In genomic region chr3:118361741-118362141, GRCm38 (mm10) we compare ENCODE assay signal across 11 mouse cellular contexts.
DNase-seq lines count a peak whose midpoint lies in the region; ATAC-seq and TF ChIP-seq lines count a peak whose summit lies in the region.
"Had no signal": no experiment of that assay in that cellular context is flagged by ENCODE, and none has a peak within 500 bp of the region (broad histone marks: within the 10 kb centered on the region; RNA-seq: fewer than 3 reads in every experiment).

No protein-coding gene starts in this region.

- no peaks in the 10 kb centered on the region for H3K36me3 ChIP-seq in embryonic facial prominence, embryonic 14.5 days (ENCODE audit: control insufficient read depth, insufficient read depth, low read length)
- no peaks in the 10 kb centered on the region for H3K36me3 ChIP-seq in embryonic facial prominence, embryonic 10.5 days (replicated peaks)
- H3K36me3 ChIP-seq in limb, embryonic 14.5 days (ENCODE audit: control insufficient read depth, insufficient read depth, low read length), result no peaks in the 10 kb centered on the region
- no peaks in the 10 kb centered on the region for H3K36me3 ChIP-seq in limb, embryonic 10.5 days

- H3K9me3 ChIP-seq in embryonic facial prominence, embryonic 14.5 days (ENCODE audit: control insufficient read depth, low read length), result no peaks in the 10 kb centered on the region
- no peaks in the 10 kb centered on the region for H3K9me3 ChIP-seq in embryonic facial prominence, embryonic 10.5 days
- no peaks in the 10 kb centered on the region for H3K9me3 ChIP-seq in limb, embryonic 14.5 days (ENCODE audit: control insufficient read depth, low read length)
- no peaks in the 10 kb centered on the region for H3K9me3 ChIP-seq in limb, embryonic 10.5 days (replicated peaks)

- no peak overlapping the region for H3K9ac ChIP-seq in embryonic facial prominence, embryonic 14.5 days (ENCODE audit: low read depth, low read length)
- no peak overlapping the region for H3K9ac ChIP-seq in limb, embryonic 14.5 days (ENCODE audit: low read depth, low read length, severe bottlenecking)

- H3K4me3 ChIP-seq in embryonic facial prominence, embryonic 14.5 days (ENCODE audit: low read depth, low read length), result no peak overlapping the region
- H3K4me3 ChIP-seq in embryonic facial prominence, embryonic 10.5 days, result no peak overlapping the region
- no peak overlapping the region for H3K4me3 ChIP-seq in limb, embryonic 14.5 days (replicated peaks; ENCODE audit: low read length)
- no peak overlapping the region for H3K4me3 ChIP-seq in limb, embryonic 10.5 days
- H3K4me3 ChIP-seq in layer of hippocampus, adult 2 months, result no peak overlapping the region

- 55% methylated on average over 5 of the region's 5 CpGs for WGBS in embryonic facial prominence, embryonic 14.5 days
- 91% methylated on average over 5 of the region's 5 CpGs for WGBS in embryonic facial prominence, embryonic 10.5 days
- WGBS in limb, embryonic 14.5 days, result 67% methylated on average over 5 of the region's 5 CpGs
- WGBS in limb, embryonic 10.5 days, result 91% methylated on average over 5 of the region's 5 CpGs

- ATAC-seq in embryonic facial prominence, embryonic 14.5 days (ENCODE audit: low read depth), result no peak
- no peak for ATAC-seq in limb, embryonic 14.5 days (ENCODE audit: low FRiP score, low read depth)
- ATAC-seq in erythroblast, adult 5-6 weeks (replicated peaks; ENCODE audit: low FRiP score, poor library complexity, severe bottlenecking), result no peak

- no peak for TF ChIP-seq CTCF in layer of hippocampus, adult 2 months (conservative IDR thresholded peaks at IDR 0.05)

- H3K27ac ChIP-seq in embryonic facial prominence, embryonic 14.5 days (replicated peaks; ENCODE audit: low read depth, low read length), result no peak overlapping the region
- H3K27ac ChIP-seq in embryonic facial prominence, embryonic 10.5 days (replicated peaks), result no peak overlapping the region
- H3K27ac ChIP-seq in limb, embryonic 14.5 days (replicated peaks; ENCODE audit: low read depth, low read length), result no peak overlapping the region
- no peak overlapping the region for H3K27ac ChIP-seq in limb, embryonic 10.5 days
- peak overlapping the region; percentile 54 for H3K27ac ChIP-seq in layer of hippocampus, adult 2 months

- peak; percentile 66 for DNase-seq in embryonic facial prominence, embryonic 14.5 days (ENCODE audit: low spot score)
- DNase-seq in embryonic facial prominence, embryonic 10.5 days (ENCODE audit: low spot score), result no peak
- peak; percentile 36 for DNase-seq in limb, embryonic 14.5 days (ENCODE audit: low spot score)
- DNase-seq in limb, embryonic 10.5 days (ENCODE audit: low spot score), result no peak
- peak; percentile 7 for DNase-seq in cerebellum, adult 11-12 months
- DNase-seq in layer of hippocampus, adult 2 months (ENCODE audit: low spot score in 2 of 2), result peak; percentile 61 to 70
- no peak for DNase-seq in embryo, embryonic 10 days (ENCODE audit: low spot score)
- DNase-seq: kidney, adult 8-10 months; thymus, adult 2 months had no signal

- H3K4me1 ChIP-seq in embryonic facial prominence, embryonic 14.5 days (ENCODE audit: control insufficient read depth, insufficient read depth, low read length), result no peaks in the 10 kb centered on the region
- H3K4me1 ChIP-seq in embryonic facial prominence, embryonic 10.5 days, result no peaks in the 10 kb centered on the region
- H3K4me1 ChIP-seq in limb, embryonic 14.5 days (ENCODE audit: control insufficient read depth, insufficient read depth, low read length), result no peaks in the 10 kb centered on the region
- no peaks in the 10 kb centered on the region for H3K4me1 ChIP-seq in limb, embryonic 10.5 days

- TF ChIP-seq POLR2A in limb, embryonic 14.5 days (IDR thresholded peaks at IDR 0.05; ENCODE audit: borderline replicate concordance, extremely low read depth, insufficient read depth, insufficient read length), result no peak

- H3K4me2 ChIP-seq in embryonic facial prominence, embryonic 14.5 days (ENCODE audit: low read depth, low read length), result no peak overlapping the region
- H3K4me2 ChIP-seq in limb, embryonic 14.5 days (replicated peaks; ENCODE audit: low read depth, low read length, severe bottlenecking), result no peak overlapping the region
- H3K4me2 ChIP-seq: heart, embryonic 11.5 days had no signal

- H3K27me3 ChIP-seq in embryonic facial prominence, embryonic 14.5 days (replicated peaks; ENCODE audit: control insufficient read depth, insufficient read depth, low read length), result no peaks in the 10 kb centered on the region
- no peaks in the 10 kb centered on the region for H3K27me3 ChIP-seq in embryonic facial prominence, embryonic 10.5 days (replicated peaks; ENCODE audit: low read depth, poor library complexity, severe bottlenecking)
- H3K27me3 ChIP-seq in limb, embryonic 14.5 days (ENCODE audit: control insufficient read depth, insufficient read depth, low read length), result no peaks in the 10 kb centered on the region
- no peaks in the 10 kb centered on the region for H3K27me3 ChIP-seq in limb, embryonic 10.5 days (ENCODE audit: low read depth, poor library complexity, severe bottlenecking)

Comparison
In these comparisons a context has a peak if more than half of its experiments do, and no peak if none do; other contexts are left out.
1. DNase-seq: peak in embryonic facial prominence, embryonic 14.5 days (single experiment), limb, embryonic 14.5 days (single experiment), cerebellum, adult 11-12 months (single experiment) and layer of hippocampus, adult 2 months (2 of 2); none in embryonic facial prominence, embryonic 10.5 days (single experiment), limb, embryonic 10.5 days (single experiment) and embryo, embryonic 10 days (single experiment).